Mouse (Mus musculus): ENCODE data around the gene Fam76a. TPM values are rescaled to one million over a fixed set of nuclear protein-coding genes. Genes with fewer than 3 reads are reported as not detected.
"Not testable (repeated sequence)": the region's sequence is repeated elsewhere in the genome, so short reads cannot be mapped to it uniquely, and the experiment has no call there.

The Fam76a gene
- total and polyA plus RNA-seq, 3 experiments: 10.3 to 11.5 (median 10.8) TPM

GRCm38 (mm10) chr4:132920171-132920570, 2.2 kb downstream of the Fam76a start:
- Histone ChIP-seq H3K9ac (ENCODE audit: insufficient read depth, low read depth) (no peak overlapping the region), H3K4me1 (ENCODE audit: control insufficient read depth in 1 of 2, insufficient read depth in 2 of 2) (peaks cover 0 to 11% of the 10 kb centered on the region in 2 experiments; a peak in 2 of 4 replicates), H3K4me3 (replicated peaks in 1 of 3; ENCODE audit: low read depth in 2 of 3, low read length in 2 of 3, poor library complexity in 1 of 3) (no peak overlapping the region), H3K36me3 (replicated peaks in 1 of 2; ENCODE audit: control insufficient read depth in 1 of 2, insufficient read depth in 1 of 2, low read length in 1 of 2) (peaks cover 13 to 23% of the 10 kb centered on the region in 2 experiments), H3K79me2 (replicated peaks; ENCODE audit: control insufficient read depth, extremely low read depth, insufficient read depth, poor library complexity, severe bottlenecking) (no peaks in the 10 kb centered on the region), H3K4me2 (ENCODE audit: insufficient read depth, low read depth, poor library complexity, severe bottlenecking) (no peak overlapping the region), H3K9me3 (replicated peaks; ENCODE audit: low read length) (no peaks in the 10 kb centered on the region), H3K27ac (ENCODE audit: insufficient read depth, low read depth) (no peak overlapping the region), H3K27me3 (replicated peaks) (peaks cover 6% of the 10 kb centered on the region)
- dilution Hi-C loops (cut with MboI; ENCODE audit: extremely low pct_ligation_motif_present, extremely low pct_unique_long_range_greater_than_20kb, low sequenced_read_pairs): no loop called here
- in situ Hi-C loops (cut with MboI; ENCODE audit: low pct_ligation_motif_present, low pct_unique_long_range_greater_than_20kb, low sequenced_read_pairs): no loop called here
- DNase-seq (ENCODE audit: extremely low read depth): no peak
- TF ChIP-seq CTCF (conservative IDR thresholded peaks at IDR 0.05 in 1 of 2, IDR thresholded peaks at IDR 0.05 in 1 of 2; ENCODE audit: low read depth in 2 of 2, low read length in 2 of 2): no peak
- no peak for TF ChIP-seq SIN3A (IDR thresholded peaks at IDR 0.05; ENCODE audit: low read length)
- no peak for TF ChIP-seq MAZ (IDR thresholded peaks at IDR 0.05; ENCODE audit: low read depth, low read length)
- no peak for TF ChIP-seq RAD21 (IDR thresholded peaks at IDR 0.05; ENCODE audit: low read depth, low read length)
- TF ChIP-seq NELFE (IDR thresholded peaks at IDR 0.05; ENCODE audit: low read depth, low read length): no peak

- dilution Hi-C loops (cut with MboI; ENCODE audit: extremely low pct_ligation_motif_present, extremely low pct_unique_long_range_greater_than_20kb, low sequenced_read_pairs); in situ Hi-C loops (cut with MboI; ENCODE audit: low pct_ligation_motif_present, low pct_unique_long_range_greater_than_20kb, low sequenced_read_pairs); H3K9ac ChIP-seq (ENCODE audit: insufficient read depth, low read depth); H3K79me2 ChIP-seq (replicated peaks; ENCODE audit: control insufficient read depth, extremely low read depth, insufficient read depth, poor library complexity, severe bottlenecking); H3K27me3 ChIP-seq (replicated peaks); DNase-seq (ENCODE audit: extremely low read depth); H3K4me1 ChIP-seq (ENCODE audit: control insufficient read depth in 1 of 2, insufficient read depth in 2 of 2); H3K4me2 ChIP-seq (ENCODE audit: insufficient read depth, low read depth, poor library complexity, severe bottlenecking); H3K4me3 ChIP-seq (replicated peaks in 1 of 3; ENCODE audit: low read depth in 2 of 3, low read length in 2 of 3, poor library complexity in 1 of 3); H3K27ac ChIP-seq (ENCODE audit: insufficient read depth, low read depth); H3K9me3 ChIP-seq (replicated peaks; ENCODE audit: low read length): not testable (repeated sequence)
- H3K36me3 ChIP-seq (replicated peaks in 1 of 2; ENCODE audit: control insufficient read depth in 1 of 2, insufficient read depth in 1 of 2, low read length in 1 of 2): peaks cover 23 to 37% of the 10 kb centered on the region in 2 experiments
These were observed 3.9 kb downstream of the Fam76a start for GRCm38 (mm10) chr4:132918493-132918892.

GRCm38 (mm10) chr4:132912156-132912555, 10.2 kb downstream of the Fam76a start:
- Histone ChIP-seq H3K27me3 (replicated peaks) (no peaks in the 10 kb centered on the region), H3K79me2 (replicated peaks; ENCODE audit: control insufficient read depth, extremely low read depth, insufficient read depth, poor library complexity, severe bottlenecking) (no peaks in the 10 kb centered on the region), H3K36me3 (replicated peaks in 1 of 2; ENCODE audit: control insufficient read depth in 1 of 2, insufficient read depth in 1 of 2, low read length in 1 of 2) (peaks cover 59 to 72% of the 10 kb centered on the region in 2 experiments), H3K4me1 (ENCODE audit: control insufficient read depth in 1 of 2, insufficient read depth in 2 of 2) (peaks cover 0 to 7% of the 10 kb centered on the region in 2 experiments; a peak in 1 of 4 replicates), H3K9me3 (replicated peaks; ENCODE audit: low read length) (no peaks in the 10 kb centered on the region), H3K4me3 (replicated peaks in 1 of 3; ENCODE audit: low read depth in 2 of 3, low read length in 2 of 3, poor library complexity in 1 of 3) (no peak overlapping the region), H3K4me2 (ENCODE audit: insufficient read depth, low read depth, poor library complexity, severe bottlenecking) (no peak overlapping the region), H3K27ac (ENCODE audit: insufficient read depth, low read depth) (no peak overlapping the region), H3K9ac (ENCODE audit: insufficient read depth, low read depth) (no peak overlapping the region)
- dilution Hi-C loops (cut with MboI; ENCODE audit: extremely low pct_ligation_motif_present, extremely low pct_unique_long_range_greater_than_20kb, low sequenced_read_pairs) (no loop called here), in situ Hi-C loops (cut with MboI; ENCODE audit: low pct_ligation_motif_present, low pct_unique_long_range_greater_than_20kb, low sequenced_read_pairs) (no loop called here)
- no peak for DNase-seq (ENCODE audit: extremely low read depth)
- no peak for TF ChIP-seq SIN3A (IDR thresholded peaks at IDR 0.05; ENCODE audit: low read length)
- TF ChIP-seq JUND (conservative IDR thresholded peaks at IDR 0.05; ENCODE audit: low read depth, low read length): no peak
- no peak for TF ChIP-seq NELFE (IDR thresholded peaks at IDR 0.05; ENCODE audit: low read depth, low read length)
- no peak for TF ChIP-seq RAD21 (IDR thresholded peaks at IDR 0.05; ENCODE audit: low read depth, low read length)
- TF ChIP-seq MXI1 (IDR thresholded peaks at IDR 0.05; ENCODE audit: low read depth, low read length): no peak
- no peak for TF ChIP-seq TBP (conservative IDR thresholded peaks at IDR 0.05; ENCODE audit: low read depth, low read length)
- no peak for TF ChIP-seq CHD2 (IDR thresholded peaks at IDR 0.05; ENCODE audit: low read length)
- no peak for TF ChIP-seq HCFC1 (IDR thresholded peaks at IDR 0.05; ENCODE audit: low read depth, low read length)
- no peak for TF ChIP-seq UBTF (IDR thresholded peaks at IDR 0.05; ENCODE audit: low read depth, low read length)
- no peak for TF ChIP-seq EP300 (IDR thresholded peaks at IDR 0.05; ENCODE audit: low read length)
- no peak for TF ChIP-seq CHD1 (IDR thresholded peaks at IDR 0.05; ENCODE audit: low read depth, low read length)
- no peak for TF ChIP-seq IRF4 (IDR thresholded peaks at IDR 0.05; ENCODE audit: low read depth, low read length)
- TF ChIP-seq POLR2AphosphoS2 (IDR thresholded peaks at IDR 0.05; ENCODE audit: low read depth, low read length): no peak
- no peak for TF ChIP-seq GABPA (IDR thresholded peaks at IDR 0.05; ENCODE audit: insufficient replicate concordance, low read depth, low read length)
- TF ChIP-seq POLR2A (IDR thresholded peaks at IDR 0.05; ENCODE audit: low read depth, low read length): no peak
- TF ChIP-seq PAX5 (IDR thresholded peaks at IDR 0.05; ENCODE audit: low read length): no peak
- no peak for TF ChIP-seq ZMIZ1 (IDR thresholded peaks at IDR 0.05; ENCODE audit: low read depth, low read length)
- TF ChIP-seq BHLHE40 (IDR thresholded peaks at IDR 0.05; ENCODE audit: low read depth, low read length): no peak
- no peak for TF ChIP-seq ZC3H11A (IDR thresholded peaks at IDR 0.05; ENCODE audit: low read depth, low read length)
- TF ChIP-seq ZNF384 (IDR thresholded peaks at IDR 0.05; ENCODE audit: low read depth, low read length): no peak

All from CH12.LX (cell line).